Comparison of ENCODE assay signal across 8 mouse cellular contexts in the genomic region with DNA sequence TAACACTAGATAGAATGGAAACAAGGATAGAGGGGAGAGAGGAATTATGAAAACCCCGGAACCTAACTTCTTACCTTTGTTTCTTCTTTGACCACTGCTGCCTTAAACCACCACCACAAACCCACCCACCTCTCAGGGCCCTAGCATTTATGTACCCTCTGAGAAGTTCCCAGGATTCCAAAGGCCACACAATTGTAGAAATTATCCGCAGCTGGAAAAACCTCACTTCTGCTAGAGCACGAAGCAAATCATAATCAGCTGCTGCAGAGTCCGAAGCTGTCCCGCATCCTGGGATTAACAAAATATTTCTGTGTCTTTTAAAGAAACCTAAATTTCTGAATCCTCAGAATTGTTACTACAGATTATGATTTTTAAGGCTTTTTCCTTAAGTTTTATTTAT. TPM values are rescaled to one million over a fixed set of nuclear protein-coding genes. Genes with fewer than 3 reads are reported as not detected.
DNase-seq lines count a peak whose midpoint lies in the region; ATAC-seq and TF ChIP-seq lines count a peak whose summit lies in the region.

Mdm4 (minus strand) TSS at position 101 of the 400 bp plus-strand sequence.

- H3K4me1 ChIP-seq in hindbrain, embryonic 13.5 days (replicated peaks), result peaks cover 13% of the 10 kb centered on the region
- H3K4me1 ChIP-seq in liver, embryonic 14.5 days (replicated peaks; ENCODE audit: control insufficient read depth in 2 of 2, insufficient read depth in 2 of 2, low read length in 1 of 2), result peaks cover 12 to 15% of the 10 kb centered on the region in 2 experiments

- 96% methylated on average over 5 of the region's 5 CpGs for WGBS in hindbrain, embryonic 13.5 days
- WGBS in liver, embryonic 14.5 days (ENCODE audit: insufficient replicate concordance), result 82% methylated on average over 5 of the region's 5 CpGs

- no peak within 1 kb of the TSS for H3K9ac ChIP-seq in hindbrain, embryonic 13.5 days
- H3K9ac ChIP-seq in liver, embryonic 14.5 days (replicated peaks), result no peak within 1 kb of the TSS

- no peaks in the 10 kb centered on the region for H3K27me3 ChIP-seq in hindbrain, embryonic 13.5 days
- no peaks in the 10 kb centered on the region for H3K27me3 ChIP-seq in liver, embryonic 14.5 days (ENCODE audit: control insufficient read depth, insufficient read depth, low read length)

- no peak for TF ChIP-seq EP300 in liver, embryonic 14.5 days (IDR thresholded peaks at IDR 0.05; ENCODE audit: low read depth)

- no peak for TF ChIP-seq CTCF in liver, embryonic 14.5 days (IDR thresholded peaks at IDR 0.05; ENCODE audit: low read depth)

- H3K9me3 ChIP-seq in hindbrain, embryonic 13.5 days, result no peaks in the 10 kb centered on the region
- no peaks in the 10 kb centered on the region for H3K9me3 ChIP-seq in liver, embryonic 14.5 days (ENCODE audit: control insufficient read depth, low read length)

- ATAC-seq in hindbrain, embryonic 13.5 days (ENCODE audit: low FRiP score), result no peak
- no peak for ATAC-seq in liver, embryonic 14.5 days (ENCODE audit: insufficient read depth)

- no peak within 1 kb of the TSS for H3K4me3 ChIP-seq in hindbrain, embryonic 13.5 days
- no peak within 1 kb of the TSS for H3K4me3 ChIP-seq in liver, embryonic 14.5 days (ENCODE audit: insufficient read depth in 1 of 2, low read depth in 2 of 2, low read length in 2 of 2)

- no peak for DNase-seq in adrenal gland, adult 18-20 months (ENCODE audit: low spot score in 2 of 2)
- DNase-seq in adrenal gland, adult (ENCODE audit: inconsistent age in 2 of 2, low spot score in 1 of 2), result no peak
- no peak for DNase-seq in adrenal gland, adult 2 months
- no peak for DNase-seq in gastrocnemius, adult 18-20 months (ENCODE audit: low spot score)
- DNase-seq in liver, embryonic 14.5 days (ENCODE audit: low read depth in 3 of 3, low spot score in 3 of 3), result no peak
- no peak for DNase-seq in retina, postnatal 1 day
- DNase-seq in urinary bladder, postnatal 25 days (ENCODE audit: low spot score), result no peak

- H3K4me2 ChIP-seq in hindbrain, embryonic 13.5 days, result no peak within 1 kb of the TSS
- no peak within 1 kb of the TSS for H3K4me2 ChIP-seq in liver, embryonic 14.5 days (ENCODE audit: low read depth)

- H3K27ac ChIP-seq in hindbrain, embryonic 13.5 days, result no peak within 1 kb of the TSS
- H3K27ac ChIP-seq in liver, embryonic 14.5 days, result no peak within 1 kb of the TSS

- no peaks in the 10 kb centered on the region for H3K36me3 ChIP-seq in hindbrain, embryonic 13.5 days
- H3K36me3 ChIP-seq in liver, embryonic 14.5 days (replicated peaks; ENCODE audit: control insufficient read depth, insufficient read depth, low read depth), result no peaks in the 10 kb centered on the region

RNA-seq across cellular contexts. Expression of gene Mdm4, which starts in this region (rescaled TPM):
- total RNA-seq in adrenal gland, adult 18-20 months (2021), result 10 to 100 TPM; 65.7 to 68.7 TPM
- 10 to 100 TPM; 44.1 to 70.4 TPM for total RNA-seq in adrenal gland, adult 2 months (2021)
- 15.0 and 15.3 TPM in 2 replicates for polyA plus RNA-seq in adrenal gland, adult 2 months (2012; rRNA removed)
- 10 to 100 TPM; 20.6 to 22.3 TPM for total RNA-seq in gastrocnemius, adult 18-20 months (2021)
- 41.5 and 48.0 TPM in 2 replicates for polyA plus RNA-seq in hindbrain, embryonic 13.5 days (2015; fragmentation: Nextera tagmentation; extraction: Ambion mirVana)
- 21.6 and 25.9 TPM in 2 replicates for polyA plus RNA-seq in liver, embryonic 14.5 days (2012; rRNA removed)
- polyA plus RNA-seq in liver, embryonic 14.5 days (2014; fragmentation: Nextera tagmentation; extraction: Ambion mirVana), result 11.6 and 14.4 TPM in 2 replicates
